Mouse (Mus musculus) 3T3-L1 (cell line): ENCODE data around the gene Ndufab1.
A peak's percentile ranks its signal among the peaks of the same experiment; 100 is the strongest.

ENCODE experiments used
- DNase-seq: peaks from one replicate; pipeline ENCODE4 v3.0.0-alpha.2; 2015; ENCODE audit warnings: low read depth, low spot score

Ndufab1 gene

GRCm38 (mm10) chr7:122101747-122102244 lies at the start of gene Ndufab1:
Gene Ndufab1, minus strand, starts transcription at chr7:122101886.
- peak; percentile 81 for DNase-seq

- DNase-seq: no peak
These were observed 39.3 kb upstream of the Ndufab1 start for GRCm38 (mm10) chr7:122140991-122141390.

- no peak for DNase-seq
These were observed 36.5 kb upstream of the Ndufab1 start for GRCm38 (mm10) chr7:122138190-122138589.

- DNase-seq: no peak
These were observed 35.4 kb upstream of the Ndufab1 start for GRCm38 (mm10) chr7:122137071-122137470.

GRCm38 (mm10) chr7:122135070-122135469 lies 33.4 kb upstream of the Ndufab1 start:
- DNase-seq: peak; percentile 49

GRCm38 (mm10) chr7:122133338-122133625 lies 31.6 kb upstream of the Ndufab1 start:
- DNase-seq: no peak

GRCm38 (mm10) chr7:122132497-122133337 lies 31.0 kb upstream of the Ndufab1 start, which contains the start of the genes Palb2 and Dctn5:
Gene Palb2, minus strand, starts transcription at chr7:122132985.
Gene Dctn5, plus strand, starts transcription at chr7:122133041.
- DNase-seq: peak; percentile 95

- DNase-seq: no peak
These were observed 30.1 kb upstream of the Ndufab1 start for GRCm38 (mm10) chr7:122131834-122132233.

- DNase-seq: no peak
These were observed 25.3 kb upstream of the Ndufab1 start for GRCm38 (mm10) chr7:122126946-122127345.

GRCm38 (mm10) chr7:122125636-122126035 lies 23.9 kb upstream of the Ndufab1 start:
- DNase-seq: no peak

GRCm38 (mm10) chr7:122123518-122123917 lies 21.8 kb upstream of the Ndufab1 start:
- no peak for DNase-seq

- DNase-seq: no peak
These were observed 6.5 kb upstream of the Ndufab1 start for GRCm38 (mm10) chr7:122108206-122108605.

- DNase-seq: peak; percentile 20
These were observed 506 bp downstream of the Ndufab1 start for GRCm38 (mm10) chr7:122101014-122101746.

- peak; percentile 71 for DNase-seq
These were observed 2.5 kb downstream of the Ndufab1 start for GRCm38 (mm10) chr7:122099222-122099621.

GRCm38 (mm10) chr7:122098009-122098408 lies 3.7 kb downstream of the Ndufab1 start:
- DNase-seq: no peak

GRCm38 (mm10) chr7:122094564-122095330 lies 6.9 kb downstream of the Ndufab1 start:
- DNase-seq: peak; percentile 37

- DNase-seq: no peak
These were observed 14.3 kb downstream of the Ndufab1 start for GRCm38 (mm10) chr7:122087195-122087982.

- no peak for DNase-seq
These were observed 20.6 kb downstream of the Ndufab1 start for GRCm38 (mm10) chr7:122081071-122081470.

- no peak for DNase-seq
These were observed 21.7 kb downstream of the Ndufab1 start for GRCm38 (mm10) chr7:122079798-122080554.

GRCm38 (mm10) chr7:122074374-122074773 lies 27.3 kb downstream of the Ndufab1 start:
- no peak for DNase-seq
